Mouse (Mus musculus): ENCODE results near the gene Zfp740. TPM values are rescaled to one million over a fixed set of nuclear protein-coding genes. Genes with fewer than 3 reads are reported as not detected.
"Not testable (repeated sequence)": the region's sequence is repeated elsewhere in the genome, so short reads cannot be mapped to it uniquely, and the experiment has no call there.

Zfp740 gene
- total and polyA plus RNA-seq, 2 experiments from 2014 or later, result 33.8 to 49.5 TPM

GRCm38 (mm10) chr15:102224992-102225617, 22.1 kb downstream of the Zfp740 start:
- no peaks in the 10 kb centered on the region for H3K36me3 ChIP-seq (ENCODE audit: insufficient read depth, low read length)
- TF ChIP-seq CTCF (IDR thresholded peaks at IDR 0.05; ENCODE audit: low read depth), result no peak
- H3K9ac ChIP-seq (replicated peaks; ENCODE audit: low read length), result peak overlapping the region; percentile 45
- DNase-seq (ENCODE audit: low spot score) (no peak), ATAC-seq (no peak)
- no peaks in the 10 kb centered on the region for H3K9me3 ChIP-seq (ENCODE audit: low read length)
- peaks cover 10% of the 10 kb centered on the region; the same call in 1 of the 2 replicates for H3K27me3 ChIP-seq (ENCODE audit: insufficient read depth, low read length)
- no peaks in the 10 kb centered on the region for H3K4me1 ChIP-seq (ENCODE audit: insufficient read depth, low read length)
- H3K4me2 ChIP-seq (ENCODE audit: low read depth, low read length), result peak overlapping the region; percentile 80
- no peak overlapping the region for H3K27ac ChIP-seq
- 26% methylated on average over 21 of the region's 21 CpGs for WGBS
- peak overlapping the region; percentile 37 for H3K4me3 ChIP-seq (ENCODE audit: low read length)

- not testable (repeated sequence) for H3K9ac ChIP-seq (replicated peaks; ENCODE audit: low read length); H3K27me3 ChIP-seq (ENCODE audit: insufficient read depth, low read length); H3K4me2 ChIP-seq (ENCODE audit: low read depth, low read length); H3K4me3 ChIP-seq (ENCODE audit: low read length); DNase-seq (ENCODE audit: low spot score); ATAC-seq; H3K36me3 ChIP-seq (ENCODE audit: insufficient read depth, low read length); H3K4me1 ChIP-seq (ENCODE audit: insufficient read depth, low read length); H3K9me3 ChIP-seq (ENCODE audit: low read length); H3K27ac ChIP-seq
- WGBS, result 79% methylated on average over 5 of the region's 6 CpGs
Observed at GRCm38 (mm10) chr15:102225619-102226018, 22.6 kb downstream of the Zfp740 start.

DNA sequence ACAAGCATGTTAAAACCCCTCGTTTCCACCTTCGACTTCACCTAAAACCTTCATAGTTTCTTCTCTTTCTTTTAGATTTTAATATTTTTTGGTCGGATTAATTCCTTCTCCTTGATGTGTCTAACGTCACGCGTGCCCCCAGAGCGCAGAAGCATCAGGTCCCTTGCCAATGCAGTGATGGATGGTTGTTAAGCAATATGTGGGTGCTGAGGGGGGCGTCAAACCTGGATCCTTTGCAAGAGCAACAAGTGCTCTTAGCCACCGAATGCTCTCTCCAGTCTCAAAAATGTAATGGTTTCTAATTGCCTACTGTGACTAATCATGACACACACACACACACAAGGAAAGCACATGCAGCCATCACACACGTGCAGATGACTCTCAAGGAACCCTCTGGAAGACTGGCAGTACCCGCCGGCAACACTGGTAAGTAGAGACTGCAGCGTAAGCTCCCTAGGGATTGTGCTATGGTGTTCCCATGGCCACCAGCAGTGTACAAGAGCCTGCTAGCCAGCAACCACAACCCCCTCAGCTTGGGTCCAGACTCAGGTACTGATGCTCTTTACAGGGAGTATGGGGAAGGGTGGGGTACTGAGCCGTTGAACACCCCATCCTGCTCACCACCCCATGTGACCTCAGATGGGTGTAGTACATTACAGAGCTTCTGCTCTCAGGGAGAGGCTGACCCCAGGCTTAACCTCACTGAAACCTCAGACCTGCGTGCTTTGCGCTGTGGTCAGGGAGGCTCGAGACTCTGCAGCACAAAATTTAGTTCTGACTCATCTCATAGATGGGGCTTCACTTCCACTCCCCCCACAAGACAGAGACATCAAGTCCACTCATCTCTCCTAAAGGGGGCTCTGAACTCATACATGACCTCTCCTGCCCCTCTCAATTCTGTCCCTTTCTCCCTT, 27.6 kb downstream of the Zfp740 start:
- no peak for ATAC-seq
- TF ChIP-seq CTCF (IDR thresholded peaks at IDR 0.05; ENCODE audit: low read depth), result no peak

DNA sequence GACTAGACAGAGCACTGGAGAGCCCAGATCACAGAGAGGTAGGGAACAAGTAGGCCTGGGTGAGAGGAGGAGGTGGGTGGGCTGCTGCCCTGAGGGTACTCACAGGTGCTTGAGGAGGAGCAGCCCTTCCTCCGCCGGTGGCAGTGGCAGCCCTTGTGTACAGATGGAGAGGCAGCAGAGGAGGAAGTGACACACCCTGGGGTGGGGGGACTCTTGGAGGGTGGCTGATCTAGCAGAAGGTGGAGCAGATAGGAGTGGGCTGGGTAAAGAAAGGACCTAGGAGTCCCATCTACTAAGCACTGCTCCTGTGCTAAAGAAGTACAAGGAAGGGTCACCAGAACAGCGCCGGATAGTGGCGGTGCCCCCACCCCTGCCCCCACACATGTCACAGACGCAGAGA, 28.7 kb downstream of the Zfp740 start, which contains the start of gene Itgb7:
Gene Itgb7 (minus strand): TSS at position 197 of the 400 bp plus-strand sequence.
- no peak for TF ChIP-seq CTCF (IDR thresholded peaks at IDR 0.05; ENCODE audit: low read depth)
- DNase-seq (ENCODE audit: low spot score) (no peak), ATAC-seq (no peak)
- Histone ChIP-seq H3K27me3 (ENCODE audit: insufficient read depth, low read length) (no peaks in the 10 kb centered on the region), H3K36me3 (ENCODE audit: insufficient read depth, low read length) (no peaks in the 10 kb centered on the region), H3K4me1 (ENCODE audit: insufficient read depth, low read length) (no peaks in the 10 kb centered on the region), H3K27ac (no peak within 1 kb of the TSS), H3K9ac (replicated peaks; ENCODE audit: low read length) (no peak within 1 kb of the TSS), H3K9me3 (ENCODE audit: low read length) (no peaks in the 10 kb centered on the region), H3K4me3 (ENCODE audit: low read length) (no peak within 1 kb of the TSS), H3K4me2 (ENCODE audit: low read depth, low read length) (no peak within 1 kb of the TSS)
- 64% methylated on average over 6 of the region's 6 CpGs for WGBS

More for the DNA sequence above, 27.6 kb downstream of the Zfp740 start:
- H3K4me2 ChIP-seq (ENCODE audit: low read depth, low read length), result no peak overlapping the region
- no peaks in the 10 kb centered on the region for H3K4me1 ChIP-seq (ENCODE audit: insufficient read depth, low read length)
- 83% methylated on average over 17 of the region's 17 CpGs for WGBS
- H3K9me3 ChIP-seq (ENCODE audit: low read length), result no peaks in the 10 kb centered on the region
- H3K36me3 ChIP-seq (ENCODE audit: insufficient read depth, low read length), result no peaks in the 10 kb centered on the region
- peaks cover 4% of the 10 kb centered on the region; the same call in 1 of the 2 replicates for H3K27me3 ChIP-seq (ENCODE audit: insufficient read depth, low read length)
- no peak for DNase-seq (ENCODE audit: low spot score)
- H3K4me3 ChIP-seq (ENCODE audit: low read length), result no peak overlapping the region
- H3K9ac ChIP-seq (replicated peaks; ENCODE audit: low read length), result no peak overlapping the region
- no peak overlapping the region for H3K27ac ChIP-seq

DNA sequence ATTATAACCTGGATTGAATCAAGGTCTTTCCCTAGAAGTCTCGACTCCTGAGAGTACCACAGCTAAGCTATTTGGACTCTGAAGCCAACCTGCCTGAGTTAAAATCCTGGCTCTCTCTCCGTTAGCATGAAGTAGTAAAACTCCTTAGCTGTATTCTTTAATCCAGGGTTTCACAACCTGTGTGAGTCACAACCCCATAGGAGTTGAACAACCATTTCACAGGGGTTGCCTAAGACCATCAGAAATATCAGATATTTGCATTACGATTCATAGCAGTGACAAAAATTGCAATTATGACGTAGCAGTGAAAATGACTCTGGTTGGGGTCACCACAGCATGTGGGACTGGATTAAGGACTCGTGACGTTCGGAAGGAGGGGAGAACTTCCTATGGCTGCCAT, 29.7 kb downstream of the Zfp740 start:
- WGBS, result 87% methylated on average over 7 of the region's 7 CpGs
- Histone ChIP-seq H3K27me3 (ENCODE audit: insufficient read depth, low read length) (no peaks in the 10 kb centered on the region), H3K4me1 (ENCODE audit: insufficient read depth, low read length) (no peaks in the 10 kb centered on the region), H3K27ac (no peak overlapping the region), H3K4me2 (ENCODE audit: low read depth, low read length) (no peak overlapping the region), H3K9ac (replicated peaks; ENCODE audit: low read length) (no peak overlapping the region), H3K36me3 (ENCODE audit: insufficient read depth, low read length) (no peaks in the 10 kb centered on the region), H3K9me3 (ENCODE audit: low read length) (no peaks in the 10 kb centered on the region), H3K4me3 (ENCODE audit: low read length) (no peak overlapping the region)
- DNase-seq (ENCODE audit: low spot score), result no peak
- ATAC-seq, result no peak
- no peak for TF ChIP-seq CTCF (IDR thresholded peaks at IDR 0.05; ENCODE audit: low read depth)

DNA sequence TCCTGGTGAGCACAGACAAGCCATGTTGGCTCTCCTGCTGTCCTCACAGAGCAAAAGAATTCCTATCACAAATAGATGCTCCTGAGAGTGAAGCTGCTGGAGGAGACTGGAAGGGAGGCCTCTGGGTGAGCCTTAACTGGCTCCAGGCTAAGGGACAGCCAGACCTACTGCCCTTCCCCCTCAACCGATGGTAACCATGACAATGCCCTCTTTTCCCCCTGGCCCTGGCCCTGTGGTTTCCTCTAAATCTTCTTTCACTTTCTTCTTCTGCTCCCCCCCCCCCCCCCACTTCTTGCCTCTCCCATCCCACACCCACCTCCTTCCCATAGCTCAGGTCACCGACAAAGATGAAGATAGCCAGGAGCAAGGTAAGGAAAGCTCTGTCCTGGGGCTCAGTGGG, 30.8 kb downstream of the Zfp740 start:
- 24% methylated on average over 2 of the region's 2 CpGs for WGBS
- no peaks in the 10 kb centered on the region for H3K9me3 ChIP-seq (ENCODE audit: low read length)
- no peaks in the 10 kb centered on the region for H3K4me1 ChIP-seq (ENCODE audit: insufficient read depth, low read length)
- no peak overlapping the region for H3K27ac ChIP-seq
- H3K4me2 ChIP-seq (ENCODE audit: low read depth, low read length), result no peak overlapping the region
- H3K4me3 ChIP-seq (ENCODE audit: low read length), result no peak overlapping the region
- ATAC-seq (no peak), DNase-seq (ENCODE audit: low spot score) (no peak)
- no peak overlapping the region for H3K9ac ChIP-seq (replicated peaks; ENCODE audit: low read length)
- no peaks in the 10 kb centered on the region for H3K27me3 ChIP-seq (ENCODE audit: insufficient read depth, low read length)
- peaks cover 2% of the 10 kb centered on the region; the same call in 1 of the 2 replicates for H3K36me3 ChIP-seq (ENCODE audit: insufficient read depth, low read length)
- no peak for TF ChIP-seq CTCF (IDR thresholded peaks at IDR 0.05; ENCODE audit: low read depth)

All from hindbrain, postnatal 0 days (tissue).